Comparison of ENCODE assay signal across 9 mouse cellular contexts in the genomic region with DNA sequence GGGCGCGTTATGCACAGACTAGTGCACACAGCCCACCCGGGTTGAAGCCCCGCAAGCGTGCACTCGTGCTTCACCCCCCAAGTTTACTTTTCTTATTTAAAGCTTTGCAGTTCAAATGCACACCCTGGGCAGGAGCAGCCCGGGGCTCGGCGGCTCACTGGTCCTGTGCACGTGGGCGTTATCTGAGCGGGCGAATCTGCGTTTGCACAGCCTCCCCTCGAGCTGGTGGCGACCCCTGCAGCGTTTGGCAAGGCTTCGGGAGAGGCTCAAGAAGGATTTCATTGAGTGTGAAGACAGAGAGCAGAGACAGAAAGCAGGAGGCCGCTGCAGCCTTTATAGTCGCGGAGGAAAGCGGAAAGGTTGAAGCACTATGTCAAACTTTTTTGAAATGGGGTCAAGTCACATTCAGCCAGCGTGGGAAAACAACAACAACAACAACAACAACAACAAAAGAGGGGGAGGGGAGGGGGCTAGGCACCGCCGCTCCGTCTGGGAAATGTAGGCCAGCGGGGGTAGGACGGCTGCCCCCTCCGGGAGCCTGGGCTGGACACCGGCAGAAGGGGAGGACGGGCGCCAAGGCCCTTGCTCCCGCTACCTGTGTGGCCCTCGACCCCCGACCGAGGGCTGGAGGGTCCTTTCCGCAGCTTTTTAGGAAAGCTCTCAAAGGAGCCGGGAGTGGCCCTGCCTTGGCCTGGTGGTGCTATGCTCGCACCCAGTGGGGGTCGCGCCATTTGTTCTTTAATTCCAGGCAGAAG.
A peak's percentile ranks its signal among the peaks of the same experiment; 100 is the strongest.
DNase-seq lines count a peak whose midpoint lies in the region; ATAC-seq and TF ChIP-seq lines count a peak whose summit lies in the region.
"Had no signal": no experiment of that assay in that cellular context is flagged by ENCODE, and none has a peak within 500 bp of the region (broad histone marks: within the 10 kb centered on the region; RNA-seq: fewer than 3 reads in every experiment).

No protein-coding gene starts in this region.

- WGBS in intestine, embryonic 14.5 days, result under 1% methylated on average over 41 of the region's 41 CpGs
- under 1% methylated on average over 41 of the region's 41 CpGs for WGBS in liver, embryonic 14.5 days (ENCODE audit: insufficient replicate concordance)
- WGBS in stomach, embryonic 15.5 days, result under 1% methylated on average over 41 of the region's 41 CpGs

- no peak overlapping the region for H3K9ac ChIP-seq in intestine, embryonic 14.5 days (ENCODE audit: low read length)
- no peak overlapping the region for H3K9ac ChIP-seq in liver, embryonic 14.5 days (replicated peaks)
- no peak overlapping the region for H3K9ac ChIP-seq in stomach, embryonic 15.5 days

- no peak for TF ChIP-seq EP300 in liver, embryonic 14.5 days (IDR thresholded peaks at IDR 0.05; ENCODE audit: low read depth)

- DNase-seq in Muller cell, postnatal 12 days (ENCODE audit: inconsistent ontology term), result peak; percentile 19
- peak; percentile 74 for DNase-seq in intestine, embryonic 14.5 days (ENCODE audit: low spot score)
- DNase-seq in liver, embryonic 14.5 days (ENCODE audit: low read depth in 3 of 3, low spot score in 3 of 3), result no peak
- DNase-seq in thymus, postnatal 4 days, result no peak
- no peak for DNase-seq in urinary bladder, postnatal 14 days (ENCODE audit: low spot score)

- H3K4me2 ChIP-seq in intestine, embryonic 14.5 days (ENCODE audit: low read length), result peak overlapping the region; percentile 98
- H3K4me2 ChIP-seq in liver, embryonic 14.5 days (ENCODE audit: low read depth), result peak overlapping the region; percentile 55
- H3K4me2 ChIP-seq in stomach, embryonic 15.5 days, result peak overlapping the region; percentile 98

- H3K27ac ChIP-seq in embryonic fibroblast, embryonic 13.5 days (ENCODE audit: insufficient read depth, low read length), result no peak overlapping the region
- no peak overlapping the region for H3K27ac ChIP-seq in intestine, embryonic 14.5 days (ENCODE audit: low read depth)
- no peak overlapping the region for H3K27ac ChIP-seq in liver, embryonic 14.5 days
- H3K27ac ChIP-seq in stomach, embryonic 15.5 days, result no peak overlapping the region
- H3K27ac ChIP-seq: macrophage had no signal

- H3K4me3 ChIP-seq in E14TG2a.4 (replicated peaks; ENCODE audit: low read length), result peak overlapping the region; percentile 81
- H3K4me3 ChIP-seq in embryonic fibroblast, embryonic 13.5 days (ENCODE audit: insufficient read depth, low read length), result peak overlapping the region; percentile 63; the same call in 1 of the 2 replicates
- peak overlapping the region; percentile 50 for H3K4me3 ChIP-seq in intestine, embryonic 14.5 days (ENCODE audit: low read depth, low read length)
- 0 out of 4 replicates have a peak overlapping the region, but pooled peaks of 1 of the 2 experiments have one; percentile 20 for H3K4me3 ChIP-seq in liver, embryonic 14.5 days (ENCODE audit: insufficient read depth in 1 of 2, low read depth in 2 of 2, low read length in 2 of 2)
- H3K4me3 ChIP-seq in stomach, embryonic 15.5 days (replicated peaks), result peak overlapping the region; percentile 52

- peaks cover 21% of the 10 kb centered on the region for H3K4me1 ChIP-seq in E14TG2a.4 (replicated peaks; ENCODE audit: low read depth, low read length)
- H3K4me1 ChIP-seq in embryonic fibroblast, embryonic 13.5 days (ENCODE audit: control insufficient read depth, insufficient read depth, low read length), result no peaks in the 10 kb centered on the region
- H3K4me1 ChIP-seq in intestine, embryonic 14.5 days (replicated peaks; ENCODE audit: control insufficient read depth, insufficient read depth, low read length), result 0 out of 2 replicates have a peak, but pooled peaks cover 10% of the 10 kb centered on the region
- H3K4me1 ChIP-seq in liver, embryonic 14.5 days (replicated peaks; ENCODE audit: control insufficient read depth in 2 of 2, insufficient read depth in 2 of 2, low read length in 1 of 2), result no peaks in the 10 kb centered on the region
- H3K4me1 ChIP-seq in stomach, embryonic 15.5 days, result peaks cover 15% of the 10 kb centered on the region; the same call in 1 of the 2 replicates

- no peak for TF ChIP-seq CTCF in E14TG2a.4 (conservative IDR thresholded peaks at IDR 0.05; ENCODE audit: low read length)
- no peak for TF ChIP-seq CTCF in embryonic fibroblast, embryonic 13.5 days (IDR thresholded peaks at IDR 0.05; ENCODE audit: borderline replicate concordance, insufficient read depth, low read length)
- TF ChIP-seq CTCF in liver, embryonic 14.5 days (IDR thresholded peaks at IDR 0.05; ENCODE audit: low read depth), result no peak

- peaks cover 38% of the 10 kb centered on the region for H3K27me3 ChIP-seq in E14TG2a.4 (ENCODE audit: insufficient read depth, low read length)
- peaks cover 38% of the 10 kb centered on the region for H3K27me3 ChIP-seq in intestine, embryonic 14.5 days (replicated peaks; ENCODE audit: control insufficient read depth, insufficient read depth, low read length)
- peaks cover 38% of the 10 kb centered on the region for H3K27me3 ChIP-seq in liver, embryonic 14.5 days (ENCODE audit: control insufficient read depth, insufficient read depth, low read length)
- peaks cover 31% of the 10 kb centered on the region for H3K27me3 ChIP-seq in stomach, embryonic 15.5 days (replicated peaks)

- peaks cover 30% of the 10 kb centered on the region for H3K9me3 ChIP-seq in E14TG2a.4 (ENCODE audit: low read length)
- no peaks in the 10 kb centered on the region for H3K9me3 ChIP-seq in intestine, embryonic 14.5 days (ENCODE audit: control insufficient read depth, low read length)
- H3K9me3 ChIP-seq in liver, embryonic 14.5 days (ENCODE audit: control insufficient read depth, low read length), result no peaks in the 10 kb centered on the region
- H3K9me3 ChIP-seq in stomach, embryonic 15.5 days, result no peaks in the 10 kb centered on the region

- H3K36me3 ChIP-seq in E14TG2a.4 (ENCODE audit: insufficient read depth, low read length), result no peaks in the 10 kb centered on the region
- no peaks in the 10 kb centered on the region for H3K36me3 ChIP-seq in intestine, embryonic 14.5 days (ENCODE audit: control insufficient read depth, insufficient read depth, low read length)
- H3K36me3 ChIP-seq in liver, embryonic 14.5 days (replicated peaks; ENCODE audit: control insufficient read depth, insufficient read depth, low read depth), result no peaks in the 10 kb centered on the region
- no peaks in the 10 kb centered on the region for H3K36me3 ChIP-seq in stomach, embryonic 15.5 days

- peak; percentile 23; the same call in 1 of the 2 replicates for ATAC-seq in intestine, embryonic 14.5 days (replicated peaks; ENCODE audit: low FRiP score, low TSS enrichment, low read depth)
- ATAC-seq in liver, embryonic 14.5 days (ENCODE audit: insufficient read depth), result no peak
- 0 out of 2 replicates have a peak, but pooled peaks have one; percentile 23 for ATAC-seq in stomach, embryonic 15.5 days (ENCODE audit: insufficient read depth, low FRiP score, low read depth)

- TF ChIP-seq POLR2A in embryonic fibroblast, embryonic 13.5 days (IDR thresholded peaks at IDR 0.05; ENCODE audit: low read depth, low read length), result no peak

Comparison
In these comparisons a context has a peak if more than half of its experiments do, and no peak if none do; other contexts are left out.
1. DNase-seq: peak in Muller cell, postnatal 12 days (single experiment) and intestine, embryonic 14.5 days (single experiment); none in liver, embryonic 14.5 days (0 of 3), thymus, postnatal 4 days (single experiment) and urinary bladder, postnatal 14 days (single experiment).
2. Peak in every context shown above with its lines, with median percentiles within 50 percentile points of each other: H3K4me2 ChIP-seq.